Mouse (Mus musculus): ENCODE measurements at regions not wholly inside any gene's neighbourhood (a gene's known extent, or its start where the extent isn't known, plus 50 kb on each side); places are given as distances from the start of the nearest gene placed in this dataset.

DNA sequence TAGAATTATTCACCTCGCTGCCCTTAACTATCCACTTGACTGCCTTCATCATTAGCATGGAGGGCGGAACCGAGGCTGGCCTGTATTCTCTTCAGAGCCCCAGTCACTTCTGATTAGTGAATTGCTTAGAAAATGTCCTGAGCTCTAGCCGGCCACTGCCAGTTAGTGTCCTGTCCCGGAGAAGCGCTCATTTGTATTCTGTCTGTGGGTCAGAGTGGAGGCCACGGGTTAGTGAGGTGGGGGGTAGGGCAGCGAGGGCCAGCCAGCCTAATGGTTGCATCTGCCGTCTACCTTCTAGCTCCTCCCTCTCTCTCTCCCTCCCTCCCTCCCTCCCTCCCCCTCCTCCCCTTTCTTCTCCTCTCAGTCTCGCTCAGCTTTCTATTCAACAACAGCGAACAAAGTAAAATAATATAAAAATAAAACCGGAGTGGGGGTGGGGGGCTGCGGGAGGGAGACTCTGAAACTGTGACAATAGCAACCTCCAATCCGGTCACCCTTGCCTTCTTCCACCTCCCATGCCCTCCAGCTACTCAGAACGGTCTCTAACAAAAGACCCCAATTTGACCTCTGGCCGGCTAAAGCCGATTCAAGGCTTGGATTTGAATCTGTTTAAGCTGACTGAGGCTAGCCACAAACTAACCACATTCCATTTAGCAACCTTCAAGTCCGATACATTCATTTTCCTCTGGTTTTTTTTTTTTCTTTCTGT is 155.6 kb upstream of the Klf3 start:
- Histone ChIP-seq H3K4me2 (replicated peaks; ENCODE audit: low read depth, low read length, severe bottlenecking) (peak overlapping the region; percentile 50), H3K9ac (ENCODE audit: low read depth, low read length, severe bottlenecking) (peak overlapping the region; percentile 34; the same call in 1 of the 2 replicates), H3K27me3 (ENCODE audit: control insufficient read depth, insufficient read depth, low read length) (no peaks in the 10 kb centered on the region), H3K9me3 (ENCODE audit: control insufficient read depth, low read length) (0 out of 2 replicates have a peak, but pooled peaks cover 5% of the 10 kb centered on the region), H3K4me3 (replicated peaks; ENCODE audit: low read length) (peak overlapping the region; percentile 30), H3K36me3 (ENCODE audit: control insufficient read depth, insufficient read depth, low read length) (no peaks in the 10 kb centered on the region), H3K4me1 (ENCODE audit: control insufficient read depth, insufficient read depth, low read length) (peaks cover 15% of the 10 kb centered on the region), H3K27ac (replicated peaks; ENCODE audit: low read depth, low read length) (no peak overlapping the region)
- DNase-seq (ENCODE audit: low spot score) (no peak), ATAC-seq (ENCODE audit: low FRiP score, low read depth) (0 out of 2 replicates have a peak, but pooled peaks have one; percentile 55)
- TF ChIP-seq POLR2A (IDR thresholded peaks at IDR 0.05; ENCODE audit: borderline replicate concordance, extremely low read depth, insufficient read depth, insufficient read length), result no peak
- 3% methylated on average over 17 of the region's 18 CpGs for WGBS

DNA sequence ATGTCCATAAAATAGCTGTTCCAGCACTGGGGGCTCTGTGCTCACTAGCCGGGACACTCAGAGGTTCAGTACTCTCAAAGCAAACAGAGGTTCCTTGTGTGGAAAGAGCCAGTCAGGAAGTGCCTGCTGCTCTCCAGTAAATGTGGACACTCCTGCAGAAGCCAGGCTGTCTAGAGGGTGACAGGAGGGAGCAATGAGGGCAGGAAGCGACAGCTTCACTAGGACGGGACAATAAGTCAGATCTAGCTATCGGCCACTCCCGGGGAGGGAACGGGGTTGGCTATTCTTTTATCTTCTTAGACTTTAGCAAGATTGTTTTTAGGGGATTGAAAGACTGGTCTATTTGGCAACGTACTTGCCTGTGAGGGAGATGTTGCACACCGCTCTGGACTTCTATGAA is 154.7 kb upstream of the Klf3 start:
- ATAC-seq (ENCODE audit: low FRiP score, low read depth) (no peak), DNase-seq (ENCODE audit: low spot score) (no peak)
- Histone ChIP-seq H3K9ac (ENCODE audit: low read depth, low read length, severe bottlenecking) (no peak overlapping the region), H3K4me2 (replicated peaks; ENCODE audit: low read depth, low read length, severe bottlenecking) (peak overlapping the region; percentile 19; the same call in 1 of the 2 replicates), H3K4me3 (replicated peaks; ENCODE audit: low read length) (no peak overlapping the region), H3K4me1 (ENCODE audit: control insufficient read depth, insufficient read depth, low read length) (peaks cover 15% of the 10 kb centered on the region), H3K27ac (replicated peaks; ENCODE audit: low read depth, low read length) (peak overlapping the region; percentile 70), H3K9me3 (ENCODE audit: control insufficient read depth, low read length) (0 out of 2 replicates have a peak, but pooled peaks cover 5% of the 10 kb centered on the region), H3K27me3 (ENCODE audit: control insufficient read depth, insufficient read depth, low read length) (no peaks in the 10 kb centered on the region), H3K36me3 (ENCODE audit: control insufficient read depth, insufficient read depth, low read length) (no peaks in the 10 kb centered on the region)
- WGBS, result 27% methylated on average over 8 of the region's 8 CpGs
- TF ChIP-seq POLR2A (IDR thresholded peaks at IDR 0.05; ENCODE audit: borderline replicate concordance, extremely low read depth, insufficient read depth, insufficient read length), result no peak

- H3K4me3 ChIP-seq (replicated peaks; ENCODE audit: low read length), result no peak overlapping the region
- H3K4me2 ChIP-seq (replicated peaks; ENCODE audit: low read depth, low read length, severe bottlenecking), result no peak overlapping the region
- no peaks in the 10 kb centered on the region for H3K36me3 ChIP-seq (ENCODE audit: control insufficient read depth, insufficient read depth, low read length)
- H3K9me3 ChIP-seq (ENCODE audit: control insufficient read depth, low read length), result no peaks in the 10 kb centered on the region
- peaks cover 21% of the 10 kb centered on the region for H3K4me1 ChIP-seq (ENCODE audit: control insufficient read depth, insufficient read depth, low read length)
- no peak for TF ChIP-seq POLR2A (IDR thresholded peaks at IDR 0.05; ENCODE audit: borderline replicate concordance, extremely low read depth, insufficient read depth, insufficient read length)
- H3K27me3 ChIP-seq (ENCODE audit: control insufficient read depth, insufficient read depth, low read length), result no peaks in the 10 kb centered on the region
- DNase-seq (ENCODE audit: low spot score) (no peak), ATAC-seq (ENCODE audit: low FRiP score, low read depth) (no peak)
- H3K9ac ChIP-seq (ENCODE audit: low read depth, low read length, severe bottlenecking), result no peak overlapping the region
- H3K27ac ChIP-seq (replicated peaks; ENCODE audit: low read depth, low read length), result no peak overlapping the region
- WGBS, result 78% methylated on average over 3 of the region's 3 CpGs
These were observed 151.8 kb upstream of the Klf3 start for GRCm38 (mm10) chr5:64651407-64651806.

DNA sequence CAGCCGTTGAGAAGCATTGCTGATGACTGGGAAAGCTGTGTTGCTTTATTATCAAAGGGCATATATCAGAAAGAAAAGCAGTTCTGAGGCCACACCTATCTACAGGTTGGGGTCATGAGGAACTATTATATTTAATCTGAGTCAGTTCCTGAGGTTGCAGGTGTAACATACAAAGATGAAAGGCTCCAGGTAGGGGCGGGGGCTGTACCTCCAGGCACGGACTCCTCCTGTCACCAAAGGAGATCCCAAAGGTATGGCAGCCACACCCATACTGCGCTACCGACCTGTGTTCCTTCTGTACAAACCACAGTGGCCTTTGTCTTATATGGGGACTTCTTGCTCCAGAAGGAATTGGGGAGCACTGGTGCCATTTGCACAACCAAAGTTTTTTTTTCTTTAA is 149.4 kb upstream of the Klf3 start:
- TF ChIP-seq POLR2A (IDR thresholded peaks at IDR 0.05; ENCODE audit: borderline replicate concordance, extremely low read depth, insufficient read depth, insufficient read length), result no peak

GRCm38 (mm10) chr5:64655286-64655685 is 147.9 kb upstream of the Klf3 start:
- Histone ChIP-seq H3K4me2 (replicated peaks; ENCODE audit: low read depth, low read length, severe bottlenecking) (no peak overlapping the region), H3K36me3 (ENCODE audit: control insufficient read depth, insufficient read depth, low read length) (no peaks in the 10 kb centered on the region), H3K27ac (replicated peaks; ENCODE audit: low read depth, low read length) (no peak overlapping the region), H3K4me3 (replicated peaks; ENCODE audit: low read length) (no peak overlapping the region), H3K9ac (ENCODE audit: low read depth, low read length, severe bottlenecking) (no peak overlapping the region), H3K27me3 (ENCODE audit: control insufficient read depth, insufficient read depth, low read length) (no peaks in the 10 kb centered on the region), H3K9me3 (ENCODE audit: control insufficient read depth, low read length) (no peaks in the 10 kb centered on the region), H3K4me1 (ENCODE audit: control insufficient read depth, insufficient read depth, low read length) (peaks cover 6% of the 10 kb centered on the region; the same call in 1 of the 2 replicates)
- peak; percentile 43 for DNase-seq (ENCODE audit: low spot score)
- 36% methylated on average over 5 of the region's 5 CpGs for WGBS
- ATAC-seq (ENCODE audit: low FRiP score, low read depth), result no peak; the same call in 1 of the 2 replicates
- no peak for TF ChIP-seq POLR2A (IDR thresholded peaks at IDR 0.05; ENCODE audit: borderline replicate concordance, extremely low read depth, insufficient read depth, insufficient read length)

More for the DNA sequence above, 149.4 kb upstream of the Klf3 start:
- H3K36me3 ChIP-seq (ENCODE audit: control insufficient read depth, insufficient read depth, low read length), result no peaks in the 10 kb centered on the region
- no peak overlapping the region for H3K27ac ChIP-seq (replicated peaks; ENCODE audit: low read depth, low read length)
- H3K4me1 ChIP-seq (ENCODE audit: control insufficient read depth, insufficient read depth, low read length), result peaks cover 7% of the 10 kb centered on the region
- H3K9me3 ChIP-seq (ENCODE audit: control insufficient read depth, low read length), result no peaks in the 10 kb centered on the region
- no peaks in the 10 kb centered on the region for H3K27me3 ChIP-seq (ENCODE audit: control insufficient read depth, insufficient read depth, low read length)
- no peak overlapping the region for H3K9ac ChIP-seq (ENCODE audit: low read depth, low read length, severe bottlenecking)
- ATAC-seq (ENCODE audit: low FRiP score, low read depth) (no peak), DNase-seq (ENCODE audit: low spot score) (no peak)
- no peak overlapping the region for H3K4me3 ChIP-seq (replicated peaks; ENCODE audit: low read length)
- 92% methylated on average over 5 of the region's 5 CpGs for WGBS
- H3K4me2 ChIP-seq (replicated peaks; ENCODE audit: low read depth, low read length, severe bottlenecking), result no peak overlapping the region
